Mouse (Mus musculus): Measurements from ENCODE around the gene Tcl1b4. TPM values are rescaled to one million over a fixed set of nuclear protein-coding genes. Genes with fewer than 3 reads are reported as not detected.

Tcl1b4 gene
- polyA plus RNA-seq, 1 experiment from 2014 or later, result not detected

Other genes with a start within 250 kb of the Tcl1b4 start
- 0.21 and 0.47 TPM in 2 replicates for gene Syne3, start 192.1 kb upstream of the Tcl1b4 start, polyA plus RNA-seq (2016; fragmentation: Nextera tagmentation; extraction: Ambion mirVana)
- gene Glrx5, start 169.3 kb upstream of the Tcl1b4 start, polyA plus RNA-seq (2016; fragmentation: Nextera tagmentation; extraction: Ambion mirVana), result 149 and 157 TPM in 2 replicates
- not detected in 2 replicates for gene Tcl1b2, start 55.9 kb upstream of the Tcl1b4 start, polyA plus RNA-seq (2016; fragmentation: Nextera tagmentation; extraction: Ambion mirVana)
- gene Tcl1b1, start 42.3 kb upstream of the Tcl1b4 start, polyA plus RNA-seq (2016; fragmentation: Nextera tagmentation; extraction: Ambion mirVana), result not detected in 2 replicates
- not detected in 2 replicates for gene Tcl1b5, start 25.6 kb upstream of the Tcl1b4 start, polyA plus RNA-seq (2016; fragmentation: Nextera tagmentation; extraction: Ambion mirVana)
- not detected in 2 replicates for gene Tcl1b3, start 10.9 kb upstream of the Tcl1b4 start, polyA plus RNA-seq (2016; fragmentation: Nextera tagmentation; extraction: Ambion mirVana)
- gene Tcl1, start 20.8 kb downstream of the Tcl1b4 start, polyA plus RNA-seq (2016; fragmentation: Nextera tagmentation; extraction: Ambion mirVana), result not detected in 2 replicates
- 3.1 and 3.9 TPM in 2 replicates for gene Tunar, start 131.9 kb downstream of the Tcl1b4 start, polyA plus RNA-seq (2016; fragmentation: Nextera tagmentation; extraction: Ambion mirVana)